Mouse (Mus musculus) kidney, postnatal 0 days (tissue): ENCODE results near the gene Iqschfp. TPM values are rescaled to one million over a fixed set of nuclear protein-coding genes. Genes with fewer than 3 reads are reported as not detected.

Experiments
- ATAC-seq: fragments of 200-750 bp; cut with Nextera tagmentation; replicated peaks from 2 replicates; pipeline ENCODE4 v1.8.0; 2017; ENCODE audit warnings: low read depth, moderate number of reproducible peaks, moderate TSS enrichment, moderate library complexity; ENCODE audit not compliant: low FRiP score
- DNase-seq: peaks from one replicate; pipeline ENCODE4 v3.0.0-alpha.2; 2016; ENCODE audit warnings: low spot score
- H3K27ac ChIP-seq: fragments of 300-500 bp; sonication (generic); 2 replicates; pipeline ENCODE4 v1.5.1; 2014; ENCODE audit warnings: mild to moderate bottlenecking
- H3K27me3 ChIP-seq: fragments of 300-500 bp; sonication (generic); 2 replicates; pipeline ENCODE4 v1.6.1; 2014; ENCODE audit warnings: low read length, mixed read lengths; ENCODE audit not compliant: insufficient read depth
- H3K36me3 ChIP-seq: fragments of 300-500 bp; sonication (generic); 2 replicates; pipeline ENCODE4 v1.6.1; 2014; ENCODE audit warnings: low read length, mixed read lengths; ENCODE audit not compliant: insufficient read depth
- H3K4me1 ChIP-seq: fragments of 300-500 bp; sonication (generic); replicated peaks from 2 replicates; pipeline ENCODE4 v1.6.1; 2014; ENCODE audit warnings: antibody characterized with exemption, low read length, mixed read lengths; ENCODE audit not compliant: insufficient read depth
- H3K4me2 ChIP-seq: fragments of 300-500 bp; sonication (generic); 2 replicates; pipeline ENCODE4 v1.6.1; 2014; ENCODE audit warnings: mild to moderate bottlenecking, low read length, moderate library complexity, mixed read lengths
- H3K4me3 ChIP-seq: fragments of 300-500 bp; sonication (generic); replicated peaks from 2 replicates; pipeline ENCODE4 v1.5.1; 2014; ENCODE audit warnings: low read depth, low read length
- H3K9ac ChIP-seq: fragments of 300-500 bp; sonication (generic); 2 replicates; pipeline ENCODE4 v1.6.1; 2014; ENCODE audit warnings: low read depth, low read length
- H3K9me3 ChIP-seq: fragments of 300-500 bp; sonication (generic); replicated peaks from 2 replicates; pipeline ENCODE4 v1.6.1; 2016; ENCODE audit warnings: low read length, inconsistent platforms, mixed read lengths
- CTCF ChIP-seq: IDR thresholded peaks from 2 replicates; pipeline ENCODE4 v1.5.1; 2016; ENCODE audit warnings: antibody characterized with exemption, low read depth, mild to moderate bottlenecking, moderate library complexity
- WGBS: fragments of 180-500 bp; shearing (Covaris S2); extraction: QIAGEN DNeasy Blood & Tissue Kit; methylation state at CpG from one replicate; pipeline ENCODE4 v1.1.7; 2014; 5-methylcytosine and 5-hydroxymethylcytosine counted together
- polyA plus RNA-seq: library from polyadenylated mRNA; unstranded; fragments of >200 nt; fragmentation: Nextera tagmentation; extraction: Ambion mirVana; gene quantifications from 2 replicates; pipeline ENCODE4 v1.2.1, GENCODE M21; 2015

Gene Iqschfp
- polyA plus RNA-seq, 1 experiment from 2014 or later = 0.05 TPM

DNA sequence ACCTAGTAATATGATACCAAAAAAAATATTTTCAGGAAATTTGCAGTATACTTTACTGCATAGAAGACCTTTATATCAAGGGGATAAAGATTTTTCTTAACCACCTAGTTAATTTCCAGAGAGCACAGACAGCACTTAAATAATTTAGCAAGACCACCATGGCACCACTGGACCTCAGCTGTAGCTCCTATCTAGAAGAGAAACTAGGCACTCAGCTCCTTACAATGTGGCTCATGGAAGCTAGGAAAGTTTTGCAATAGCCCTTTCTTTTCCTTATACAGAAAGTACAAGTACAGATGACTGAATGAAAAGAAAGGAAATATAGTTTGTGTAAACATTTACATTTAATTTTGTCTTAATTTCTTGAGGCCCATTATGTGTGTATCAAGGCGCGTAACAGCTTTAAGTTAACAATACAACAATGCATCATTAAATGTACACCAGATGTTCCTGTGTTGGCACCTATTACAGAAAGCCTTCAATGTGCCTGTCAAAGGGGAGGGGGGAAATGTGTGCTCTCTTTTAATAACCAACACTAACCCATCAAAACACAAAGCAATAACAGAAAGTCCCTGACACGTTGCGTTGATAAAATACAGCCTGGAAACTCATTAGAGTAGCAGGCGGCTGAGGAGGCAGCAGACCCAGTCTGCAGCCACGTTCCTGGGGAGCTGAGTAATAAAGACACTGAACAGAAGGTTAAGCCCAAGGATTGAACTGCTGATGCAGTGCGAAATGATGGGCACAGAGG lies 391.0 kb downstream of the Iqschfp start:
- ATAC-seq = no peak
- H3K4me2 ChIP-seq = no peak overlapping the region
- no peaks in the 10 kb centered on the region for H3K27me3 ChIP-seq
- no peak overlapping the region for H3K9ac ChIP-seq
- no peaks in the 10 kb centered on the region for H3K36me3 ChIP-seq
- no peak overlapping the region for H3K4me3 ChIP-seq
- no peaks in the 10 kb centered on the region for H3K9me3 ChIP-seq
- WGBS = 32% methylated on average over 7 of the region's 7 CpGs
- no peaks in the 10 kb centered on the region for H3K4me1 ChIP-seq
- TF ChIP-seq CTCF = no peak
- DNase-seq = peak; percentile 33
- H3K27ac ChIP-seq = no peak overlapping the region

DNA sequence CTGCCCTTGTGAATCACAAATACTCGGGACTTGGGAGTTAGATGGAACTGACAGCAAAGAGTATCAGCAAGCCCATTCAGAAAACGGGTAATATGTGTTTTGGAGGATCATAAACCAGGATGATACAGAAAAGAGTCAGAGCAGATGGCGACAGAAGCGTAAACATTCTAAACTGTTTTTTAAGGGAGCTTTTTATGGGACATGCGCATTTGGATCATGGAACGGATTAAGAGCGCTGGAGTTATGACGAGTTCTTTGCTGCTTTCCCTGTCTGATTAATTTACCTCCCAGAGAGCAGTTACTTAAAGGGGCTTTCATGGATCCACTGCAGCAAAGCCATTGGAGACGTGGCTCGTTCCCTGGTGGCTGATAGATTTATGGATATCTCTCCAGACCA lies 391.6 kb downstream of the Iqschfp start:
- peak; percentile 27 for DNase-seq
- no peak overlapping the region for H3K9ac ChIP-seq
- no peaks in the 10 kb centered on the region for H3K9me3 ChIP-seq
- no peak for ATAC-seq
- 0 out of 2 replicates have a peak overlapping the region, but pooled peaks have one; percentile 19 for H3K4me2 ChIP-seq
- TF ChIP-seq CTCF = no peak
- no peak overlapping the region for H3K27ac ChIP-seq
- no peaks in the 10 kb centered on the region for H3K4me1 ChIP-seq
- H3K4me3 ChIP-seq = no peak overlapping the region
- H3K36me3 ChIP-seq = no peaks in the 10 kb centered on the region
- WGBS = 41% methylated on average over 10 of the region's 10 CpGs
- no peaks in the 10 kb centered on the region for H3K27me3 ChIP-seq

DNA sequence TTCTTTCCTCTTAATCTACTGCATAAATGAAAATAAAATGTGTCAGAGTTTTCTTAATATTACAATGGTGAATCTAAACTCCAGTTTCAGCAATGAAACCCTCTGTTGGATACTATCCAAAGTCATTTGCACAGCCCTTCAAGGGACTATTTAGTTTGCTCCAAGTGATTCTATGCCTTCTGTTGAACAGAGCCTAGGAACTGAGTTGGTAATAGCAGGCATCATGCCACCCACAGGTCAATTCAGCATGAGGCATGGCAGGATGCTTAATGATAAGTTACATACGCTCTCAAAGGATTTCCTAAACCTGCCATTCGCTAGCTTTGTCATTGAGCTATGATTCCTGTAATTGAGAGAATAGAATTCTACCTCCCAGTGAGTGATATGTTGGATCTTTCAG lies 392.5 kb downstream of the Iqschfp start:
- H3K36me3 ChIP-seq = no peaks in the 10 kb centered on the region
- H3K4me3 ChIP-seq = no peak overlapping the region
- no peak overlapping the region for H3K27ac ChIP-seq
- no peak overlapping the region for H3K9ac ChIP-seq
- no peaks in the 10 kb centered on the region for H3K27me3 ChIP-seq
- H3K9me3 ChIP-seq = no peaks in the 10 kb centered on the region
- TF ChIP-seq CTCF = no peak
- 94% methylated on average over 2 of the region's 2 CpGs for WGBS
- ATAC-seq (no peak), DNase-seq (no peak)
- H3K4me1 ChIP-seq = no peaks in the 10 kb centered on the region
- H3K4me2 ChIP-seq = no peak overlapping the region

DNA sequence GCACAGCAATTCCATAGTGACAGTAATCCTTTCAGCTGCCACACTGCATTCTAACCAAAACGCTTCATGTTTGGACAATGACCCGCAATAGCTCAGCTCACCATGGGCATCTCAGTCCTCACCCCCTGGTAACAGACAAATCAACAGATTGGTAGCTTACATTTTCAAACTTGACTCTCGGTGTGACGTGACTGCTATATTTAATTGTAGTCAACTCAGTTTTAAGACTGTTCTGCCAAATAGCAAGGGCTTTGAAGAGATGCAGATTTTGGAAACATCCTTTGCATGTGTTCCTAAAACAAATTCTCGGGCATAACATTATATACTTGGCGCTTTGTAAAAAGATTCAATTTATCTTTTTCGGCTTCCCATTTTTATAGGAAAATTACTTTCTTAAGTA lies 404.7 kb downstream of the Iqschfp start:
- Histone ChIP-seq H3K9me3 (no peaks in the 10 kb centered on the region), H3K36me3 (no peaks in the 10 kb centered on the region), H3K4me1 (no peaks in the 10 kb centered on the region), H3K27me3 (no peaks in the 10 kb centered on the region), H3K9ac (no peak overlapping the region), H3K4me3 (no peak overlapping the region), H3K27ac (no peak overlapping the region), H3K4me2 (no peak overlapping the region)
- DNase-seq (no peak), ATAC-seq (no peak)
- 89% methylated on average over 7 of the region's 7 CpGs for WGBS
- TF ChIP-seq CTCF = no peak

DNA sequence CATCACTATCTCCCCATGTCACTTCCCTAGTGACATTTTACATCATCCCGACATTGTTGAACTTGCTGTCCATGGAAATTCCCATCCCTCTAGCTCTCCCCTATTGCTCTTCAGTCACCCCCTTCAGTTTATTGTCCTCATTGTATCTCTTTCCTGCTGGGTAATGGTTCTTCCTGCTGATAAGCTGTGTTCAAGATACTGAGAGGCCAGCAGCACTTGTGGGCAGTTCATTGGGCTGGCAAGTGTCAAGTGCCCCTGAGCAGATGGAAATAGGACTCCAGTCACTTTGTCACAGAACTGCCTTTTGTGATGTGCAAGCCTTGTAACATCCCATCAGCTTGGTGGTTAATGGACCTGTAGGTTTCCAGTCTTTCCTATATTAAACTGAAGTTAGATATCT lies 413.6 kb downstream of the Iqschfp start:
- H3K4me1 ChIP-seq = no peaks in the 10 kb centered on the region
- no peak overlapping the region for H3K4me2 ChIP-seq
- TF ChIP-seq CTCF = no peak
- WGBS = 22% methylated on average over 1 of the region's 1 CpGs
- H3K27me3 ChIP-seq = no peaks in the 10 kb centered on the region
- no peaks in the 10 kb centered on the region for H3K9me3 ChIP-seq
- no peak overlapping the region for H3K4me3 ChIP-seq
- ATAC-seq (no peak), DNase-seq (no peak)
- no peak overlapping the region for H3K27ac ChIP-seq
- H3K36me3 ChIP-seq = no peaks in the 10 kb centered on the region
- H3K9ac ChIP-seq = no peak overlapping the region

DNA sequence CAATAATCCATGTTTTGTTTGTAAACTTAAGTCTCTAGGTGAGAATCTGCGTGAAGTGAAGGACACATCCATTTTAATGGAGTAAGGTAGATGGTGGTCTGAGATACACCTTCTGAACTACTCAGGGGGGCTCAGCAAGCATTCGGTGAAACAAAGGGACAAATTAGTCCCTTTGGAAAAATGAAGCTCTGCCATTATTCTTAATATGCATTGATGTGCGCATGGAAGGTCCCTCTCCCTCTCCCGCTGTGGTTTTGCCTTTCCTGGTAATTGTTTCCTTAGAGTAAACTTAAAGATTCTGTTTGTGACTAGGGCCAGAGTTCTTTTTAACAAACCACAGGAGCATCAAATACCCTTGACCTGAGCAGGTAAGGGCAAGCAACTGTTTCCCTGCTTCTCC lies 414.7 kb downstream of the Iqschfp start:
- 65% methylated on average over 4 of the region's 4 CpGs for WGBS

DNA sequence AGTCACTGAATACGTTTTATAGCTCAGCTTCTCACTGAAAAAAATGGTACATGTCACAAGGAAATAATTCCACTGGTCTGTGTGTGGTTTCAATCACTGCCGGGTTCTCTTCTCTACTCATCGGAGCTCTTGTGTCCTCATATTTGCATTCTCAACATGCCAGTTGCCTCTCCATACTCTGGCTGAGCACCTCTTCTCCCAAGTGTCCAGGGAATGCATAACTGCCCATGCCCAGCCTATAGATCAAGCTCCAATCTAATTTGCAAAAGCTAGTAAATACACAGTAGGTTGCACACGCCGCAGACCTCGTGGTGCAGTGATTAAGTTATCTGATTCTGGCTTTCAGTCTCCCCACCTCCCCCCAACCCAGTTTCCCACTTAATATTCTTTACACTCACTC lies 433.5 kb downstream of the Iqschfp start:
- ATAC-seq (no peak), DNase-seq (no peak)
- Histone ChIP-seq H3K9ac (no peak overlapping the region), H3K36me3 (no peaks in the 10 kb centered on the region), H3K4me1 (no peaks in the 10 kb centered on the region), H3K27me3 (no peaks in the 10 kb centered on the region), H3K4me2 (no peak overlapping the region), H3K27ac (no peak overlapping the region), H3K9me3 (no peaks in the 10 kb centered on the region), H3K4me3 (no peak overlapping the region)
- 75% methylated on average over 6 of the region's 6 CpGs for WGBS
- no peak for TF ChIP-seq CTCF

More for the DNA sequence above, 414.7 kb downstream of the Iqschfp start:
- Histone ChIP-seq H3K27me3 (no peaks in the 10 kb centered on the region), H3K9ac (no peak overlapping the region), H3K4me1 (no peaks in the 10 kb centered on the region), H3K4me3 (no peak overlapping the region), H3K9me3 (no peaks in the 10 kb centered on the region), H3K4me2 (no peak overlapping the region), H3K27ac (no peak overlapping the region), H3K36me3 (no peaks in the 10 kb centered on the region)
- no peak for DNase-seq
- ATAC-seq = no peak
- TF ChIP-seq CTCF = no peak
